Mouse (Mus musculus): ENCODE measurements around the gene 4930548H24Rik. TPM values are rescaled to one million over a fixed set of nuclear protein-coding genes. Genes with fewer than 3 reads are reported as not detected.
A peak's percentile ranks its signal among the peaks of the same experiment; 100 is the strongest.

4930548H24Rik gene
- 0.04 TPM in 1 of 2 replicates, not detected in the other for total RNA-seq (2014; rRNA removed; ENCODE audit: low replicate concordance)
- polyA plus RNA-seq (2015; fragmentation: Nextera tagmentation; extraction: Ambion mirVana), result not detected in 2 replicates

- H3K27ac ChIP-seq (ENCODE audit: low read depth), result no peak within 1 kb of the TSS
- H3K9ac ChIP-seq (replicated peaks; ENCODE audit: low read depth, low read length), result no peak within 1 kb of the TSS
- H3K4me3 ChIP-seq (ENCODE audit: low read depth, low read length), result no peak within 1 kb of the TSS
- ATAC-seq (ENCODE audit: insufficient read depth, low read depth) (no peak), DNase-seq (ENCODE audit: low spot score) (no peak)
- WGBS, result 95% methylated on average over 3 of the region's 3 CpGs
- no peak for TF ChIP-seq CTCF (IDR thresholded peaks at IDR 0.05; ENCODE audit: low read depth)
- no peak for TF ChIP-seq EP300 (IDR thresholded peaks at IDR 0.05; ENCODE audit: low read depth)
- no peaks in the 10 kb centered on the region for H3K27me3 ChIP-seq (ENCODE audit: control insufficient read depth, insufficient read depth, low read length)
- H3K36me3 ChIP-seq (replicated peaks; ENCODE audit: control insufficient read depth, insufficient read depth, low read length), result peaks cover 13% of the 10 kb centered on the region
- H3K4me2 ChIP-seq (ENCODE audit: low read depth, low read length), result no peak within 1 kb of the TSS
- no peaks in the 10 kb centered on the region for H3K9me3 ChIP-seq (replicated peaks; ENCODE audit: control insufficient read depth, low read length)
- no peaks in the 10 kb centered on the region for H3K4me1 ChIP-seq (ENCODE audit: control insufficient read depth, insufficient read depth)
These were observed at the start of gene 4930548H24Rik for GRCm38 (mm10) chr5:31485440-31485839. Gene 4930548H24Rik, plus strand, starts transcription at chr5:31485740.

GRCm38 (mm10) chr5:31451336-31451735, 34.2 kb upstream of the 4930548H24Rik start:
- ATAC-seq (ENCODE audit: insufficient read depth, low read depth), result no peak
- 0 out of 2 replicates have a peak overlapping the region, but pooled peaks have one; percentile 46 for H3K27ac ChIP-seq (ENCODE audit: low read depth)
- no peak for TF ChIP-seq CTCF (IDR thresholded peaks at IDR 0.05; ENCODE audit: low read depth)
- no peaks in the 10 kb centered on the region for H3K36me3 ChIP-seq (replicated peaks; ENCODE audit: control insufficient read depth, insufficient read depth, low read length)
- DNase-seq (ENCODE audit: low spot score), result no peak
- H3K4me2 ChIP-seq (ENCODE audit: low read depth, low read length), result no peak overlapping the region
- peaks cover 12% of the 10 kb centered on the region; the same call in 1 of the 2 replicates for H3K4me1 ChIP-seq (ENCODE audit: control insufficient read depth, insufficient read depth)
- 73% methylated on average over 2 of the region's 2 CpGs for WGBS
- H3K4me3 ChIP-seq (ENCODE audit: low read depth, low read length), result no peak overlapping the region
- H3K9ac ChIP-seq (replicated peaks; ENCODE audit: low read depth, low read length), result no peak overlapping the region
- H3K9me3 ChIP-seq (replicated peaks; ENCODE audit: control insufficient read depth, low read length), result no peaks in the 10 kb centered on the region
- no peaks in the 10 kb centered on the region for H3K27me3 ChIP-seq (ENCODE audit: control insufficient read depth, insufficient read depth, low read length)

- Histone ChIP-seq H3K36me3 (replicated peaks; ENCODE audit: control insufficient read depth, insufficient read depth, low read length) (no peaks in the 10 kb centered on the region), H3K9me3 (replicated peaks; ENCODE audit: control insufficient read depth, low read length) (no peaks in the 10 kb centered on the region), H3K27ac (ENCODE audit: low read depth) (peak within 1 kb of the TSS; percentile 46), H3K4me3 (ENCODE audit: low read depth, low read length) (peak within 1 kb of the TSS; percentile 62), H3K27me3 (ENCODE audit: control insufficient read depth, insufficient read depth, low read length) (no peaks in the 10 kb centered on the region), H3K9ac (replicated peaks; ENCODE audit: low read depth, low read length) (peak within 1 kb of the TSS; percentile 51), H3K4me1 (ENCODE audit: control insufficient read depth, insufficient read depth) (peaks cover 12% of the 10 kb centered on the region; the same call in 1 of the 2 replicates), H3K4me2 (ENCODE audit: low read depth, low read length) (peak within 1 kb of the TSS; percentile 69)
- ATAC-seq (ENCODE audit: insufficient read depth, low read depth), result peak; percentile 99
- peak; percentile 99 for DNase-seq (ENCODE audit: low spot score)
- WGBS, result 6% methylated on average over 23 of the region's 23 CpGs
- TF ChIP-seq EP300 (IDR thresholded peaks at IDR 0.05; ENCODE audit: low read depth) (no peak), CTCF (IDR thresholded peaks at IDR 0.05; ENCODE audit: low read depth) (no peak)
These were observed 33.5 kb upstream of the 4930548H24Rik start, which contains the start of gene Zfp512 for GRCm38 (mm10) chr5:31451878-31452561. Gene Zfp512, plus strand, starts transcription at chr5:31452431.

- Histone ChIP-seq H3K9ac (replicated peaks; ENCODE audit: low read depth, low read length) (peak overlapping the region; percentile 51), H3K4me3 (ENCODE audit: low read depth, low read length) (peak overlapping the region; percentile 62), H3K4me2 (ENCODE audit: low read depth, low read length) (peak overlapping the region; percentile 69), H3K4me1 (ENCODE audit: control insufficient read depth, insufficient read depth) (peaks cover 12% of the 10 kb centered on the region; the same call in 1 of the 2 replicates), H3K36me3 (replicated peaks; ENCODE audit: control insufficient read depth, insufficient read depth, low read length) (no peaks in the 10 kb centered on the region), H3K27ac (ENCODE audit: low read depth) (peak overlapping the region; percentile 40), H3K27me3 (ENCODE audit: control insufficient read depth, insufficient read depth, low read length) (no peaks in the 10 kb centered on the region), H3K9me3 (replicated peaks; ENCODE audit: control insufficient read depth, low read length) (no peaks in the 10 kb centered on the region)
- under 1% methylated on average over 11 of the region's 11 CpGs for whole genome bisulfite sequencing
- TF ChIP-seq EP300 (IDR thresholded peaks at IDR 0.05; ENCODE audit: low read depth) (no peak), CTCF (IDR thresholded peaks at IDR 0.05; ENCODE audit: low read depth) (no peak)
- DNase-seq (ENCODE audit: low spot score) (no peak), ATAC-seq (ENCODE audit: insufficient read depth, low read depth) (peak; percentile 21)
These were observed 33.0 kb upstream of the 4930548H24Rik start for GRCm38 (mm10) chr5:31452562-31452878.

- no peaks in the 10 kb centered on the region for H3K27me3 ChIP-seq (ENCODE audit: control insufficient read depth, insufficient read depth, low read length)
These were observed 32.6 kb upstream of the 4930548H24Rik start for GRCm38 (mm10) chr5:31452886-31453410.

More at GRCm38 (mm10) chr5:31452886-31453410, 32.6 kb upstream of the 4930548H24Rik start:
- no peak for TF ChIP-seq CTCF (IDR thresholded peaks at IDR 0.05; ENCODE audit: low read depth)
- H3K27ac ChIP-seq (ENCODE audit: low read depth), result no peak overlapping the region
- no peaks in the 10 kb centered on the region for H3K9me3 ChIP-seq (replicated peaks; ENCODE audit: control insufficient read depth, low read length)
- no peaks in the 10 kb centered on the region for H3K36me3 ChIP-seq (replicated peaks; ENCODE audit: control insufficient read depth, insufficient read depth, low read length)
- peaks cover 12% of the 10 kb centered on the region; the same call in 1 of the 2 replicates for H3K4me1 ChIP-seq (ENCODE audit: control insufficient read depth, insufficient read depth)
- H3K4me3 ChIP-seq (ENCODE audit: low read depth, low read length), result peak overlapping the region; percentile 62
- no peak for ATAC-seq (ENCODE audit: insufficient read depth, low read depth)
- H3K9ac ChIP-seq (replicated peaks; ENCODE audit: low read depth, low read length), result peak overlapping the region; percentile 51
- WGBS, result 11% methylated on average over 7 of the region's 7 CpGs
- DNase-seq (ENCODE audit: low spot score), result no peak
- H3K4me2 ChIP-seq (ENCODE audit: low read depth, low read length), result peak overlapping the region; percentile 69
